ENCODE assay signal across 9 mouse cellular contexts in genomic region chr6:122308136-122308504, GRCm38 (mm10). TPM values are rescaled to one million over a fixed set of nuclear protein-coding genes. Genes with fewer than 3 reads are reported as not detected.
A peak's percentile ranks its signal among the peaks of the same experiment; 100 is the strongest.
DNase-seq lines count a peak whose midpoint lies in the region; ATAC-seq and TF ChIP-seq lines count a peak whose summit lies in the region.
"Had no signal": no experiment of that assay in that cellular context is flagged by ENCODE, and none has a peak within 500 bp of the region (broad histone marks: within the 10 kb centered on the region; RNA-seq: fewer than 3 reads in every experiment).

No protein-coding gene starts in this region.

- H3K4me2 ChIP-seq in kidney, embryonic 15.5 days: peak overlapping the region; percentile 78
- peak overlapping the region; percentile 12; the same call in 1 of the 2 replicates for H3K4me2 ChIP-seq in embryonic facial prominence, embryonic 15.5 days (replicated peaks)
- H3K4me2 ChIP-seq in hindbrain, postnatal 0 days (ENCODE audit: low read depth, low read length): peak overlapping the region; percentile 84
- H3K4me2 ChIP-seq in midbrain, embryonic 13.5 days (replicated peaks): no peak overlapping the region

- peaks cover 14% of the 10 kb centered on the region for H3K36me3 ChIP-seq in kidney, embryonic 15.5 days
- H3K36me3 ChIP-seq in embryonic facial prominence, embryonic 15.5 days: peaks cover 11% of the 10 kb centered on the region
- H3K36me3 ChIP-seq in hindbrain, postnatal 0 days (ENCODE audit: insufficient read depth, low read length): peaks cover 3% of the 10 kb centered on the region; the same call in 1 of the 2 replicates
- H3K36me3 ChIP-seq in midbrain, embryonic 13.5 days: peaks cover 6% of the 10 kb centered on the region; the same call in 1 of the 2 replicates

- no peak for DNase-seq in kidney, postnatal 25 days
- no peak for DNase-seq in hindbrain, postnatal 0 days (ENCODE audit: low spot score)
- no peak for DNase-seq in ovary, postnatal 10 days (ENCODE audit: low spot score)
- DNase-seq in urinary bladder, adult 18-20 months (ENCODE audit: low spot score in 2 of 2): no peak
- no peak for DNase-seq in urinary bladder, postnatal 36 days (ENCODE audit: low spot score in 2 of 2)

- WGBS in kidney, embryonic 15.5 days: 62% methylated on average over 6 of the region's 6 CpGs
- WGBS in embryonic facial prominence, embryonic 15.5 days: 59% methylated on average over 6 of the region's 6 CpGs
- 57% methylated on average over 6 of the region's 6 CpGs for WGBS in hindbrain, postnatal 0 days
- 65% methylated on average over 6 of the region's 6 CpGs for WGBS in midbrain, embryonic 13.5 days

- TF ChIP-seq CTCF in hindbrain, postnatal 0 days (IDR thresholded peaks at IDR 0.05; ENCODE audit: low read depth): no peak

- H3K9ac ChIP-seq in kidney, embryonic 15.5 days: no peak overlapping the region
- no peak overlapping the region for H3K9ac ChIP-seq in embryonic facial prominence, embryonic 15.5 days
- no peak overlapping the region for H3K9ac ChIP-seq in hindbrain, postnatal 0 days (replicated peaks; ENCODE audit: low read length)
- no peak overlapping the region for H3K9ac ChIP-seq in midbrain, embryonic 13.5 days (replicated peaks)

- peaks cover 15% of the 10 kb centered on the region for H3K4me1 ChIP-seq in kidney, embryonic 15.5 days
- peaks cover 21% of the 10 kb centered on the region for H3K4me1 ChIP-seq in embryonic facial prominence, embryonic 15.5 days
- peaks cover 8% of the 10 kb centered on the region; the same call in 1 of the 2 replicates for H3K4me1 ChIP-seq in hindbrain, postnatal 0 days (ENCODE audit: insufficient read depth, low read length)
- H3K4me1 ChIP-seq in midbrain, embryonic 13.5 days (replicated peaks): peaks cover 20% of the 10 kb centered on the region

- H3K27me3 ChIP-seq in kidney, embryonic 15.5 days: no peaks in the 10 kb centered on the region
- H3K27me3 ChIP-seq in embryonic facial prominence, embryonic 15.5 days: no peaks in the 10 kb centered on the region
- H3K27me3 ChIP-seq in hindbrain, postnatal 0 days (ENCODE audit: insufficient read depth, low read length): no peaks in the 10 kb centered on the region
- no peaks in the 10 kb centered on the region for H3K27me3 ChIP-seq in midbrain, embryonic 13.5 days

- 0 out of 2 replicates have a peak overlapping the region, but pooled peaks have one; percentile 32 for H3K27ac ChIP-seq in kidney, embryonic 15.5 days
- H3K27ac ChIP-seq in embryonic facial prominence, embryonic 15.5 days (replicated peaks): peak overlapping the region; percentile 84; the same call in 1 of the 2 replicates
- no peak overlapping the region for H3K27ac ChIP-seq in hindbrain, postnatal 0 days
- H3K27ac ChIP-seq in midbrain, embryonic 13.5 days: no peak overlapping the region

- no peaks in the 10 kb centered on the region for H3K9me3 ChIP-seq in kidney, embryonic 15.5 days (replicated peaks)
- H3K9me3 ChIP-seq in embryonic facial prominence, embryonic 15.5 days (replicated peaks): no peaks in the 10 kb centered on the region
- H3K9me3 ChIP-seq in hindbrain, postnatal 0 days (ENCODE audit: low read length): no peaks in the 10 kb centered on the region
- H3K9me3 ChIP-seq in midbrain, embryonic 13.5 days: no peaks in the 10 kb centered on the region

- peak overlapping the region; percentile 86 for H3K4me3 ChIP-seq in kidney, embryonic 15.5 days (replicated peaks)
- H3K4me3 ChIP-seq in embryonic facial prominence, embryonic 15.5 days (replicated peaks): peak overlapping the region; percentile 91; the same call in 1 of the 2 replicates
- peak overlapping the region; percentile 79 for H3K4me3 ChIP-seq in hindbrain, postnatal 0 days (ENCODE audit: low read length)
- H3K4me3 ChIP-seq in midbrain, embryonic 13.5 days (replicated peaks): peak overlapping the region; percentile 63; the same call in 1 of the 2 replicates

- no peak; the same call in 1 of the 2 replicates for ATAC-seq in kidney, embryonic 15.5 days (replicated peaks; ENCODE audit: low FRiP score)
- ATAC-seq in embryonic facial prominence, embryonic 15.5 days (ENCODE audit: insufficient number of reproducible peaks, low FRiP score, low TSS enrichment, low read depth): no peak; the same call in 1 of the 2 replicates
- ATAC-seq in hindbrain, postnatal 0 days: peak; percentile 22
- ATAC-seq in midbrain, embryonic 13.5 days: peak; percentile 64

RNA-seq across cellular contexts. Expression of gene M6pr, which starts 0.4 kb away (rescaled TPM):
- polyA plus RNA-seq in kidney, embryonic 15.5 days (2015; fragmentation: Nextera tagmentation; extraction: Ambion mirVana): 113 and 116 TPM in 2 replicates
- 88.2 and 94.8 TPM in 2 replicates for polyA plus RNA-seq in embryonic facial prominence, embryonic 15.5 days (2015; fragmentation: Nextera tagmentation; extraction: Ambion mirVana)
- total RNA-seq in hindbrain, postnatal 0 days (2014; rRNA removed): 48.5 and 48.8 TPM in 2 replicates
- 46.7 and 48.5 TPM in 2 replicates for polyA plus RNA-seq in hindbrain, postnatal 0 days (2015; fragmentation: Nextera tagmentation; extraction: Ambion mirVana)
- 61.6 and 64.2 TPM in 2 replicates for polyA plus RNA-seq in midbrain, embryonic 13.5 days (2015; fragmentation: Nextera tagmentation; extraction: Ambion mirVana)

RNA-seq across cellular contexts. Expression of gene Klrg1, which starts 25.4 kb away (rescaled TPM):
- polyA plus RNA-seq in kidney, embryonic 15.5 days (2015; fragmentation: Nextera tagmentation; extraction: Ambion mirVana): not detected in 2 replicates
- not detected in 2 replicates for polyA plus RNA-seq in embryonic facial prominence, embryonic 15.5 days (2015; fragmentation: Nextera tagmentation; extraction: Ambion mirVana)
- total RNA-seq in hindbrain, postnatal 0 days (2014; rRNA removed): 0.52 TPM in 1 of 2 replicates, not detected in the other
- 0.74 and 1.3 TPM in 2 replicates for polyA plus RNA-seq in hindbrain, postnatal 0 days (2015; fragmentation: Nextera tagmentation; extraction: Ambion mirVana)
- polyA plus RNA-seq in midbrain, embryonic 13.5 days (2015; fragmentation: Nextera tagmentation; extraction: Ambion mirVana): 0.87 and 1.3 TPM in 2 replicates
- total RNA-seq: neutrophil, adult 5-6 weeks had no signal

RNA-seq across cellular contexts. Expression of gene Phc1, which starts 32.2 kb away (rescaled TPM):
- 18.1 and 21.1 TPM in 2 replicates for polyA plus RNA-seq in kidney, embryonic 15.5 days (2015; fragmentation: Nextera tagmentation; extraction: Ambion mirVana)
- 17.6 and 19.6 TPM in 2 replicates for polyA plus RNA-seq in embryonic facial prominence, embryonic 15.5 days (2015; fragmentation: Nextera tagmentation; extraction: Ambion mirVana)
- total RNA-seq in hindbrain, postnatal 0 days (2014; rRNA removed): 64.0 and 73.6 TPM in 2 replicates
- 20.5 and 21.1 TPM in 2 replicates for polyA plus RNA-seq in hindbrain, postnatal 0 days (2015; fragmentation: Nextera tagmentation; extraction: Ambion mirVana)
- polyA plus RNA-seq in midbrain, embryonic 13.5 days (2015; fragmentation: Nextera tagmentation; extraction: Ambion mirVana): 37.7 and 39.0 TPM in 2 replicates

Comparison
In these comparisons a context has a peak if more than half of its experiments do, and no peak if none do; other contexts are left out.
1. ATAC-seq: peak in hindbrain, postnatal 0 days (single experiment) and midbrain, embryonic 13.5 days (single experiment); none in kidney, embryonic 15.5 days (single experiment) and embryonic facial prominence, embryonic 15.5 days (single experiment).
2. H3K27ac ChIP-seq: peak in kidney, embryonic 15.5 days (single experiment) and embryonic facial prominence, embryonic 15.5 days (single experiment); none in hindbrain, postnatal 0 days (single experiment) and midbrain, embryonic 13.5 days (single experiment).
3. Peak in every context shown above with its lines, with median percentiles within 50 percentile points of each other: H3K4me3 ChIP-seq.